Mouse (Mus musculus): Measurements from ENCODE around the gene Slc9a3r1.

Slc9a3r1 gene

DNA sequence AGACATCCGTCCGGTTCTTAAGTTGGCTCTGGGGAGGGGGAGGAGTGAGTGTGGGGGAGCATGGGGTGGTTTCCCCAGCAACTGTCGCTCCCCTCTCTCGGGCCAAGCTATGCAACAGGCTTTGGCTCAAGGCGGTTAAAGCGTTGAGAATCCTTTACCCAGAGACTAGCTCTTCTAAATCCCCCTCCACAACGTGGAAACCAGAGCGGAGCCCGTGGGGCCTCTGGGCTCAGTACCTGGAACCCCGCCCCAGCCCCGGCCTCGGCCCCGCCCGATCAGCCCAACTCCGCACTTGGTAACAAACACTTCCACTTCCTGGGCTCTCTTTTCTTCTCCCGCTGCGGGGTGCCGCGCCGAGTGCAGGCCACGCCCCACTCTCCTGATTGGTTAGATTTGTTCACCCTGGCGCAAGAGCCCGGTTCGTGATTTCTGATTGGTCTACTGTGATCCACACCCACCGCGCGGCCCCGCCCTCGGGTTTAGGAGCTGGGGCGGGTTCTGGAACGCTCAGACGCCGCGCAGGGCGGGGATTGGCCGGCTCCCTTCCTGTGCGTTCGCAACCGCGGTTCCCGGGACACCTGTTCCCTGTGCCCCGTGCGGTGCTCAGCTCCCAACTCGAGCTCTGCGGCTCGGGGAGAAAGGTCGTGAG lies at the start of gene Slc9a3r1:
Gene Slc9a3r1 (plus strand): TSS at position 510 of the 649 bp plus-strand sequence.
- DNase-seq (ENCODE audit: low read depth, low spot score), result peak; percentile 95

DNA sequence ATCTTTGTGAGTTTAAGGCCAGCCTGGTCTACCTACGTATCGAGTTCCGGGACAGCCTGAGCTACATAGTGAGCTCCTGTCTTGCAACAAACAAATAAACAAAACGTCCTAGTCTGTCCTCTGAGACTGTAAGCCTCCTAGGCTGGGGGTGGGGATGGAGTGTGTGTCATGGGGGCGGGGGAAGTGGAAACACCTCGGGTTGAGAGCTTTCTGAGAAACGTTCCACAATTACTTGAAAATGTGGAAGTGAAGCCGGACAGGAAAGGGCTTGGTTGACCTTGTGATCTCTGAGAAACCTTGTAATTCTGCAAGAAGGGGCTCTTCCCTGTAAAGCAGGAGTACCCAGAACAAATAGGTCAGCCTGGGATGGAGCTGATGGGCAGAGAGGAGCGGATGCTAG lies 43.7 kb upstream of the Slc9a3r1 start:
- no peak for DNase-seq (ENCODE audit: low read depth, low spot score)

DNA sequence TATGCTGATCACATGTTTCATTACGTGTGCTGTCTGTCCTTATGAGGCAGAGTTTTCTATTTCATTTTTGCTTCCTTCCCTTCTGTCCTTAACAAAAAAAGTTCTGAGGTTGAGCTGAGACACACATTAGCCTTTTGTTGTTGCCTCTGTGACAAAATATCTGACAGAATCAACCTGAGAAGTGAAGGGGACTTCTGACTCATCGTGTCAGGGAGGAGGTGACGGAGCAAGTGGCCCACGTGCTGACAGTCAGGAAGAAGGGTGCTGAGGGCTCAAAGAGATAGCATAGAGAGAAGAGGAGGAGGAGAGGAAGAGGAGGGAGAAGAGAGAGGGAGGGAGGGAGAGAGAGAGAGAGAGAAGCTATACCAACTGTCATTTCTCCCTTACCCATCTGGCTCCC lies 34.7 kb upstream of the Slc9a3r1 start:
- DNase-seq (ENCODE audit: low read depth, low spot score), result no peak

DNA sequence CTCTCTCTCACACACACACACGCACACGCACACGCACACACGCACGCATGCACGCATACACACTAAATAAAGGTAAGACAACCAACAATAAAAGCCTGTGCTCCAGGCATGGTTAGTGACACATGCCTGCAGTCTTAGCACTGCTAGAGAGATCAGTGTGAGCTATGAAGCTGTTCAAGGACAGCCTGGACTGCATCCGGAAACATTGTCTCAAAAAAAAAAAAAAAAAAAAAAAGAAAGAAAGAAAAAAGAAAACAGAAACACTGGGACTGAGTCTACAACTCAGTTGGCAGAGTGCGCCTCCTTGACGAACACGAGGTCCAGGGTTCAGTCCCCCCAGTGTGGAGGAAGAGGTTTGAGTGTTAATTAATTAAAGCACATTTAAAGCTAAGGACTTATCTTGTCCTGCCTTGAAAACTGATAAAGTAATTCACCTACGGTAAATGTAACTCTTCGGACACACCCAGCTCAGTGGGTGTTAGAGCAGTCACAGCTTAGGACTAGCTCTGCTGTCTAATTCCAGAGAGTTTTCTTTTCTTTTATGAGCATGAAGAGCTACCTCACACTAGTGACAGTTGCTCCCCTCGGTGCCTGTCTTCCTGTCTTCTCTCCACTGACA lies 33.5 kb upstream of the Slc9a3r1 start:
- DNase-seq (ENCODE audit: low read depth, low spot score), result no peak

DNA sequence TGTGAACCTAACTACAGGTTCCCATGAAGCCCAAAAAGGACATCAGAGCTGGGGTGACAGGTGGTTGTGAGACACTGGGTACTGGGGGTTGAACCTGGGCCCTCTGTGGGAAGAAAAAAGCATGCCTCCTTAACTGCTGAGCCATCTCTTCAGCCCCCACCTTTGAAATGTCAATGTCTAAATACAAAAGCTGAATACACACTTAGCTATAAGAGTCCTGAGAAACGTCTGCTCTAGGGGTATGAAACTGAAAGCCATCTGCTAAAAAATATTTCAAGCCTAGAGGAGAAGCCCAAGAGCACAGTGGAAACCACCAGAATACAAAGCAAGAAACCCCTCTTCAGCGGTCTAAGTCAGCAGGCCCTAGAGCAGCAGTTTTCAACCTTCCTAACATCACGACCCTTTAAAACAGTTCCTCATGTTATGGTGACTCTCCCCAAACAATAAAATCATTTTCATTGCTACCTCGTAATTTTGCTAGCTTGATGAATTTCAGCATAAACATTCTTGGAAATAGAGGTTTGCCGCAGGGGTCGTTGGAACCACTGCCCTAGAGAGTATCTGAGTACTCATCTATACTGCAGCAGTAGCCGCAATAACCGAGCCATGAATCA lies 31.3 kb upstream of the Slc9a3r1 start:
- no peak for DNase-seq (ENCODE audit: low read depth, low spot score)

DNA sequence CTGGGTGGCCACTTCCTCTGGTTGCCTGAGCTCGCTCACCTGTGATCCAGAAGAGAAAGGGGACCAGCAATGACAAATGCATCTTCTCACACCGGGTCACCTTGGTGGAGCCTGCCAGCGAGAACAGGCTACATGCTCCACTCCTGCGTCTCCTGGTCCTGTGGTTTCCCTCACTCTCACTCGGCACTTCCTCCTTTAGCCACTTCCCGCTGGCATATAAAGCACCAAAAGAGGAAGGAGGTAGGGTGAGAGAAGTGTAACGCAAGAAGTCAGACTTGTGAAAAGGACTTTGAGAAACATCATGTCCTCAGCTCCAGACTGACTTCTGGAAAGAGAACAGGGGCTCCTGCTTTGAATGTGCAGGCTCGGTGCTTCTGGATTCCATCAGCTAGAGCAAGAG lies 29.3 kb upstream of the Slc9a3r1 start, which contains the start of gene Cd300lf:
Gene Cd300lf (minus strand): TSS at position 193 of the 400 bp plus-strand sequence.
- DNase-seq (ENCODE audit: low read depth, low spot score), result no peak

DNA sequence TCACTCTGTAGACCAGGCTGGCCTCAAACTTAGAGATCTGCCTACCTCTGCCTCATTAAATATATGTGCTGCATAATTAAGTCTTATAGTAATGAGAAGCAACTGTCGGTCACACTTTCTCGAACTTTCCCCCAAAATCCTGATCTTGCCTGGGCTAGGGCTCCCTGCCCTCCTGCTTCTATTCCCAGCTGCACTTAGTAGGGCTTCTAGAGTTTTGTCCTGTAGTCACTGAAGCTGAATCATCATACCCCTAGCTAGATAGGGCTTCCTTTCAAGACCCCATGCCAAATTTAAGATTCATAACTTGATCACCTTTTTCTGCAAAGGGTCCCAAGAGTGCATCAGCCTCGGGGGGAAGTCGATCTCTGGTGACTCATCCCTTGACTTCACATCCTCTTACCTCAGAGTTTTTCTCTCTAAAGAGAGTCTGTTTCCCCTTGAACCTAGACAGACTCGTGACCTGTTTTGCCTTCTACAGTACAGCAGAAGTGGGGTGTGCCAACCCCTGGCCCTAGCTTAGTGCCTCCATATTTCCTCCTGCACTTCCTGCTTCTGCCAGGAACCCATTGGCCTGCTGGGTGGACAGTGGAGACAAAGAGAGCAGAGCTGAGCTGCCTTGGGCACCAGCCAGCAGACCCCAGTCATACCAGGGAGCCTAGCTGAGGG lies 24.4 kb upstream of the Slc9a3r1 start:
- DNase-seq (ENCODE audit: low read depth, low spot score), result no peak

DNA sequence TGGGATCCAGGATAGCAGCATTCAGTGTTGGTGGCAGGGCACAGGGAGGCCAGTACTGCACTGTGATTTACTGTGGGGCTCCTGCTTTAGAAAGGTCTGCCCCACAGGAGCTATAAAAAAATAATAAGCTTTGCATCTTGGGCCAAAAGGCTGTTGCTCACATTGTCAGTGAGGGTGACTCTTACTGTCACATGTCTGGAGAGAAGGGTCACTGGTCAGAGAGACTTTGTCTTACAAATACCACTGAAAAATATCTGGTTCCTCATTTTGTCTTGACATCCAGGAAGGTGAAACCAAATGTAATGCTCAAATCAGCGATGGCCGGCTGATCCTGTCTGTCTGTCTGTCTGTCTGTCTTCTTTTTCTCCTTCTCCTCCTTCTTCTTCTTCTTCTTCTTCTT lies 21.2 kb upstream of the Slc9a3r1 start:
- DNase-seq (ENCODE audit: low read depth, low spot score), result no peak

DNA sequence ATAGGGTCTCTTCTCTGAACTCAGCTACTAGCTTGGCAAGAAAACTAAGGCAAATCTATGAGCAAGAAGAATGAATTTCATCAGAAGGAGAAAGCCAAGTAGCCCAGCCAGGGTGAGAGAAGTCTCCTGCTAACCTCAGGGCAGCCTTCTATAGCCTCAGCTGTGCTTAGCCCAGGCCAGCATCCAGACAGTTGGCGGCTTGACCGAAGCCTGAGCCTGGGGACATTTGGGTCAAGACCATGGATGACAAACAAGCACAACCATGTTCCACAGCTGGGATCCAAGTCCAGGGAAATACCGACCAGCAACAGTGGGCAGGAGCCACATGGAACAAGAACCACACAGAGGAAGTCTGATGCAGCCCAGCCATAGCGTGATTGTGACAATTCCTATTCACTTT lies 15.3 kb upstream of the Slc9a3r1 start:
- no peak for DNase-seq (ENCODE audit: low read depth, low spot score)

DNA sequence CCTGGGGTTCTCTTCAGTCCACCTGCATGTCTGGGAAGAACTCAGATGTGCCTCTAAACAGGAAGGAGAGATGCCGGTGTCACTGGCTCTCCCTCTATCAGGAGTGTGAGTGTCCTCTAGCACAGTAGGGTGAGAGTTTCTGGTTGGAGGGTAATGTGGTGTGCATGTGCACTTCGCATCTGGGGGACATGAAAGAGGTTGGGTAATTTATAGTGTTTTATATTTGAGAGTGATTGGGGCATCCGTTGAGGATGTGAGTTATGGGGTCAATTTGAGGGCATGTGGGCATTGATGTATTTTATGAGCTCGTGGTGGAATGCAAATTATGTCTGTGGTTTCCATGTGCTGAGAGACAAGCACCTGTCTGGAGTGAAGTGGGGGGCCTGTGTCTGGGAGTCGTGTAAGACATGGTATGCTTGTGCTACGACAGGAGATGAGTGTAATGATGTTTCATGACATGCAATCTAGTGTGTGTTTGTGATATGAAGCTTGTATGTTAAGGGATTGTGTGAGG lies 12.3 kb upstream of the Slc9a3r1 start:
- DNase-seq (ENCODE audit: low read depth, low spot score), result no peak

DNA sequence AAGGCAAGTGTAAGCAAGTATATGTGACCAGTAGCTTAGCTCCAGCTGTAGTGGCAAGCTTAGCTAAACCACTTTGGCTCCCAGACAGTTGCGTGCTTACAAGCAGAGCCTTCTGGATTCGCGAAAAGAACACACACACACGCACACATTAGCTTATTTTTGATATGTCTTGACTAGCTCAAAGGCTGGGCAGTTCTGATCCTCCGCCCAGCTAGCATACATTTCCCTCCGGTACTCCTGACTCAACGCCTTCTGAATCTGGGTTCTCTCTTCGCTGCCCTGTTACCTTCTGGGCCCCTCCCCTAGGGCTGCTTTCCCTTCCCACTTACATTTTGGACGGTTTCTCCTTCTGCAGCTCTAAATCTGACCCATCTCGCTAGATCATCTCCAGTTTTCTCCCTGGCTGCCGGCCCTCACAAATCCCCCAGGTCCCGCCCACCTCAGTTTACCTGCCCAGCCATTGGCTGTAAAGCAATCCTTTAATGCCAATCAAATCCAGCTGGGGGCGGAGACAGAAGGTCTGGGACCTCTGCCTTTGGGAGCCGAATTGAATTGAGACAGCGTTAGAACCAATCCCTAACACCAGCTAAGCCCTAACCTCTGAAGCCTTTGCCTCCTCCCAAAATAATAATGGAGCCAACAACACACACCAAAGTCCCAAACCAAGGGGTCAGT lies 11.2 kb upstream of the Slc9a3r1 start:
- peak; percentile 76 for DNase-seq (ENCODE audit: low read depth, low spot score)

DNA sequence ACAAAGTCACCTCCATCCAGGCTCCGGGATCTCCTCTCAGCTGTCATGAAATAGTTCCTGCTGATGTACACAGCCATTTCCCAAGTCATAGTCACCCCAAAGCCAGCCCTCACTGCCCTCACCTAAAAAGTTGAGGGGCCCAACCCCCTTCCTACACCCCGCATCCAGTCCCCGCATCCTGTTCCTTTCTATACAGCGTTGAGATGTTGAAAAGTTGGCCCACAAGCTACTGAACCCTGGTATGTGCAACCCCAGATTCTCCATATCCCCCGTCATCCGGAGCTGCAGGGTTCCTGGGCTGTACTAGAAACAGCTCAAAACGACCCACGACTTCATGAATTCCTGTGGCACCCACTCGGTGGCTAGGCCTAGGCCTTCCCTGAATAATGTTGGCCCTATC lies 10.1 kb upstream of the Slc9a3r1 start:
- DNase-seq (ENCODE audit: low read depth, low spot score), result no peak

DNA sequence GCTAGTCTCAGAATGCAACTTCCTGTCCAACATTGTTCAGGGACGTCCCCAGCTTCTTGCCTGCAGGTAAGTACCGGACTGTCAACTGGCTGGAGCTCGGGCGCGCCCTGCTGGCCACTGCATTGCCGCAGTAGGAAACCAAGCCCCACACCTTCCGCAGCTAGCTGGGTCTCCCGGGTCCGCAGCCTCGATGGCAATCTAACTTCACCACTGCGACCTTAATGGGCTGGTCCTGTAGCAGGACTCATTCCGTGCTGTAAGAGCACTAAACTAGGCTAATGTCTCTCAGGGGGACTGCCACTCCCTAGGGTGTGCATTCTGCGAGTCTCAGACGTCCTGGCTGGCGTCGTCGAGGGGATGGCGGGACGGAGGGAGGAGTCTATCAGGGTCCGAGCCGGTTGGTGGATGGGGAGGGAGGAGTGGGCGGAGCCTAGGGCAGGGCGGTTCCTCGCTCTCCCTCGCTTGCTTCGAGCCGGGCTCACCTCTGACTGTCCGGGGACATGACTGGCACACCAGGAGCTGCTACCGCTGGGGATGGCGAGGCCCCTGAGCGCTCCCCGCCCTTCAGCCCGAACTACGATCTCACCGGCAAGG lies 9.3 kb upstream of the Slc9a3r1 start:
- peak; percentile 69 for DNase-seq (ENCODE audit: low read depth, low spot score)

DNA sequence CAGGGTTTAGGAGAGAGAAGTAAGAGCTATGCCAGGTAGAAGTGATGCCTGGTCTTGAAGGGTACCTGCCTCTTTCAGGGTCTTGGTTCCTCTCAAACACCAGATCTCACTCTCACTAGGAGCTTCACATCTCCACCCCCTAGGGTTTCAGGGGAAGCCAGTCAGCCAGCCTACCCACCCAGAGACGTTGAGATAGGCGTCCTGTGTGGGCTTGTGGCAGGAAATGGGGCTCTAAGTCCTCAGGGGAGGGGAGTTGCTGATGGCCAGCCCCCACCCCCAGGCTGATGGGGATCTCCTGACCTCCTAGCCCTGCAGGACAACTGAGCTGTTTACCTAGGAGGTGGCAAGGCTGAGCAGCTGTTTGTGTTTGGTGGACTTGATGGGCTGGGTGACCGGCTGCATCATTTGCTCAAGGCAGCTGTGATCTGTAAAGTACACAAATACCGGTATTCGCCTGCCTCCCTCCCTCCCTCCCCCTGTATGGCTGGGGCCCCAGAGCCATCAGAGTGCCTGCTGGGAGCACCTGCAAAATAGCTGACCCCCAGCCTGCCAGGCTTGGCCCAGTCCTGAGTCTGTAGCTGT lies 8.0 kb upstream of the Slc9a3r1 start:
- DNase-seq (ENCODE audit: low read depth, low spot score), result no peak

DNA sequence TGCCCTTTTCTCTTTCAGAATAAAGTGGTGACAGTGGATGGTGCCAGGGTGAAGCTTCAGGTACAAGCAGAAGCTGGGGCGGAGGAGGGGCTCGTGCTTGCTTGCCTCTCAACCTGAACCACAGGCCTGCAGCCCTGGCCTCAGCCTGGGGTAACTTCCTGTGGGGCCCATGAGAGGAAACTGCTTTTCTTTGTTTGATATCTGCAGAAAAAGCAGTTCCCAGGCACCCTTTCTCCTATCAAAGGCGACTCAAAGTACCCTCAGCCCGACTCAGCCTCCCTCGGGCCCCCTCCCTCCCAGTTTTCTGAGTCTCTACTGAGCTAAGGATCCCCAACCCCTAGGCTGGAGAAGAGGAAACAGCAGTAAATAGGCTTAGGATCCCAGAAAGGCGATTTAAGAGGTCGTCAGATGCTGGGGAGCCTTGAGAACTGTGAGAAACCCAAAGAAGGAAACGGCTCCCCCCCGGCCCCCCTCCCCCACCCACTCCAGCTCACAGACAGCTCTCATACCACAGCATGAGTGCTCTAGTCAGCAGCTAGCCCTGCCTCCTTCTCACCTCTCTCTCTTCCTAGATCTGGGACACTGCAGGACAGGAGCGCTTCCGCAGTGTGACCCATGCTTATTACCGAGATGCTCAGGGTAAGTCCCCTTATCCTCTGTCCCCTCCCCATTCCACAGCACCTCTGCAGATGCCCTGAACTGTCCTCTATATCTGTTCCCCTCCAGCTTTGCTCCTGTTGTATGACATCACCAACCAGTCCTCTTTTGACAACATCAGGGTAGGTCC lies 5.0 kb upstream of the Slc9a3r1 start:
- no peak for DNase-seq (ENCODE audit: low read depth, low spot score)

DNA sequence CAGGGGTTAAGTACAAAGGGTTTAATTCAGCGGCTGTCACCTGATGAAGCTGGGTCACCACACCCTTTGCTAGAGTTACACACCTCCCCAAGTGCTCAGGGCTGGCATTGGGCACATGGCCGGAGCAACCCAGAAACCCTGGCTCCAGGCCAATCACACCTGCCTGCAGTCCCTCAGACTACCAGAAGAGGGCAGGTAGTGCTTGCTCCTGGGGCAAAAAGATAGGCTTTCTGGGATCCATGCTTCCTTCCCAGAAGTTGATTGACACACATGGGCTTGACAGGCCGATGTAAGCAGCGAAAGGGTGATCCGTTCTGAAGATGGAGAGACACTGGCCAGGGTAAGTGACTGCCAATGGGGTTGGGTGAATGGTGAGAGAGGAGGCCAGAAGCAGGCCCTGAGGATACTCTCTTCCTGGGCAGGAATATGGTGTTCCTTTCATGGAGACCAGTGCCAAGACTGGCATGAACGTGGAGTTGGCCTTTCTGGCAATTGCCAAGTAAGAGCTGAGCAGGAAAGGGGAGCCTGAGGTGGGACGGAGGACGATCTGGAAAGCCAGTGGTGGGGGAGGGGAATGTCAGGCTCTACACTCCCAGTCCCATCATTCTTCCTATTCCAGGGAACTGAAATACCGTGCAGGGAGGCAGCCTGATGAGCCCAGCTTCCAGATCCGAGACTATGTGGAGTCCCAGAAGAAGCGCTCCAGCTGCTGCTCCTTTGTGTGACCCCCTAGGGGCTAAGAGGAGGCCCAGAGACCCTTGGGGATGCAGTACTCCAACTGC lies 2.9 kb upstream of the Slc9a3r1 start:
- peak; percentile 48 for DNase-seq (ENCODE audit: low read depth, low spot score)

DNA sequence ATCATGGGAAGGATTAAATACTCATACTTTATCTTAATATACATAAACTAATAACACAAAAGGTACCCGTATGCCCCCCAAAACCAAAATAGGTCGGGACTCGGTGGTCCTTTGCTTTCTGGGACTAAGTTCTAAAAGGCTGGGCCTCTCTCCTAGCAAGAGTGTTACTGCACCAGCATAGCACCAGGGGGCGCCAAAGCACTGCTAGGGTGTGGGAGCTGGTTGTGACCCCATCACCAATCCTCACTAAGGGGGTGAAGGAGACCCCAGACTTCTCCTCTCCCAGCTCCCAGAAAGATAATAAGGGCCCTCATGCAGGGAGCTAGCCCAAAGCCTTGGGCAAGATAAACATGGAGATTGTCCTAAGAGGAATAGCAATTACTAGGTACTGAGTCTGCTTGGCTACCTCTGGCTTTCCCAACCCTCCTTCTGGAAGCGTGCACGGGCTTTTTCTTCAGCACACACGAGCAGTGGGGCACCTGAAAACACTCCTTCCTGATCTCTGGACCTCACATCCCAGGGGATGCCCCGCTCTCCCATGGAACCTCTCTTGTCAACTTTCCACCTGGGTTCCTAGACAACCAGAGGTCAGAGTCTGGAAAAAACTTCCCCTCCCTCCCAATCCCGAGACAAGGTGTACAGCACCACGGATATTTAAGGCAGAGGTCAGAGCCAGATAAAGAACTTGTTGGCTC lies 2.1 kb upstream of the Slc9a3r1 start:
- DNase-seq (ENCODE audit: low read depth, low spot score), result peak; percentile 58

DNA sequence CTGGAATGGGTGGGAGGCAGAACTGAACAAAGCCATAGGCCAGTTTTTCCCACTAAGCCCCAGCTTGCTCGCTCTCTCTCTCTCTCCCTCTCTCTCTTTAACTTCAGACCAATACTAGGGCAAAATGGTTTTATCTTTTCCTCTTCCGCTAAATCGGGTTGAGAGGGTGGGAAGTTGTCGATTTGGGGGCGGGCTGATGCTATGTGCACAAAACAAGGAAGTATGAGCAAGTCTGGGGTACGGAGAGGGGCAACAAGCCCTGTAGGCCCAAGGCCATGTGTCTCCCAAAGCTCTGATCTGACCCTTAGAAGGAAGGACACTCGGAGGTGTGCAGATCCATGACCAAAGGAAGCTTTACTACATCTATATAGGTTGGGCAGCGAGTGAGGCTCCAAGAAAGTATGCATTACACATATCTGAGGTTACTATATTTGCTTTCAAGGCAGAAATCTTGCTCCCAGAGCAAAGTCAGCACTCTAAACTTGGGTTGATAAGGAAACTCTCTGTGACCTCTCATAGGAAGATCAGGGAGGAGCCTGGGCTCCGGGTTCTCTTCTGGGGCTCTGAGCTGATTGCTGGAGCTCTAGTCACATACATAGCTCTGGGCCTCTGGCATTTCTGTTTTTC lies 1.4 kb upstream of the Slc9a3r1 start:
- no peak for DNase-seq (ENCODE audit: low read depth, low spot score)
